Mouse (Mus musculus) right cerebral cortex, postnatal 25 days (tissue): Measurements from ENCODE around the gene Frmd5.

Experiments used
- DNase-seq: peaks from one replicate; pipeline ENCODE4 v3.0.0; 2022

Frmd5 gene

DNA sequence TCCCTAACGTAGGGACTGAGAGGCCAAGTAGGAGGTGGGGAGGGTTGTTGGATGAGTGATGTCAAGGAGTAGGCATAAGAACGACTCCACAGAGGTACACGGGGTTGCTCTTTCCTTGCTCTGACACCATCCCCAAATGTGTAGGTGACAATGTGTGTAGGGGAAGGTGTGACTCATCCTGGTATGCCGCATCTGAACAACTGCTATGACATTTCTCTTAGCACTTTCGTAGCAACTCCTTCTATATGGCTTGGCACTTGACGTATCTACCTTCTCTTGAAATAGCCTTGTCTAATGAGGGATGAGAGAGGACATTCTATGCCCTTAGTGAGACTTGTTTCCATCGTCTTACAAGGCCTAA, 191.7 kb downstream of the Frmd5 start:
- peak; percentile 31 for DNase-seq

DNA sequence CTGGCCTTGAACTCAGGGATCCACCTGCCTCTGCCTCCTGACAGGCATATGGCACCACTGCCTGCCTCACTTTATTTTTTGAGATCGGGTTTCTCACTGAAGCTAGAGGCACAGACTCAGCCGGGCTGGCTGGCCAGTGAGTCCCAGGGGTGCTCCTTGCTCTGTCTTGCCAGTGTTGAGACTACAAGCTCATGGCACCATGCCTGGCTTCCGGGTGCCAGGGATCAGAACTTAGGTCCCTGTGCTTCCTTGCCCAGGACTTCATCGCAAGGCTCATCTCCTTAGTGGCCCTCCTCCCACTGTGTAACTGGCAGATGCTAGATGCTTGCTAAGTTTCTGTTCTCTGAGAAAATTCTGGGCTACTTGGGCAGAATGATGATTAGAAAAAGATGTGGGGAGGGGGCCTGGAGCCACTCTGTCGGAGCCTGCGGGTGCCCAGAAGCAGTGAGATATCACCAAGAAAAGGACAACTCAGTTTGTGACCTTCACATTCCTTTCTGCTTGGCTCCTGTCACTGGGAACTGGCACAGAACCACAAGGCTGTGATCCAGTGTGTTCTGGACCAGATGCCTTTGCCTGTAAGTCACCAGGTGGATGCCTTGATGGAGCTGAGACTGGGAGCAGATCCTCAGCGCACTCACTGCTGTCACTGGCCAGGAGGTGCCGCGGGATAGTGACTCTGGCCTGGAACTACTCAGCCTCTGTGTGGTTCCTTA, 192.2 kb downstream of the Frmd5 start:
- DNase-seq: no peak

DNA sequence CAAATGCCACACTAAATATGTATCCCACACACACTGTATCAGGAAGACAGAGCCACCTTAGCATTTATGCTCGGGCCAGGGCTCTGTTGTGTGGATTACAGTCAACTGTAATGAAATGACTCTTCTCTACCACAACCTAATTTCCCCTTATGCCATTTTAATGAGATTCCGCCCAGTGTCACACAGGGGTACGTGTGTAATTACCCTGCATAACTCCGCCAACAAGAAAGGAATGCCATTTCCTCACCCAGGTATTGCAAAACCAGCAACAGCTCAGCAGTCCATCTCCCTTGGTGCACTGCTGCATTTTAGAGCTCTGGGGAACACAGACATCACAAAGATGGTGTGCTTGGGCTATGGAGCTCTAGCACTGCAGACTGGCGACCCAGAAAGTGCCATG, 194.8 kb downstream of the Frmd5 start:
- no peak for DNase-seq

DNA sequence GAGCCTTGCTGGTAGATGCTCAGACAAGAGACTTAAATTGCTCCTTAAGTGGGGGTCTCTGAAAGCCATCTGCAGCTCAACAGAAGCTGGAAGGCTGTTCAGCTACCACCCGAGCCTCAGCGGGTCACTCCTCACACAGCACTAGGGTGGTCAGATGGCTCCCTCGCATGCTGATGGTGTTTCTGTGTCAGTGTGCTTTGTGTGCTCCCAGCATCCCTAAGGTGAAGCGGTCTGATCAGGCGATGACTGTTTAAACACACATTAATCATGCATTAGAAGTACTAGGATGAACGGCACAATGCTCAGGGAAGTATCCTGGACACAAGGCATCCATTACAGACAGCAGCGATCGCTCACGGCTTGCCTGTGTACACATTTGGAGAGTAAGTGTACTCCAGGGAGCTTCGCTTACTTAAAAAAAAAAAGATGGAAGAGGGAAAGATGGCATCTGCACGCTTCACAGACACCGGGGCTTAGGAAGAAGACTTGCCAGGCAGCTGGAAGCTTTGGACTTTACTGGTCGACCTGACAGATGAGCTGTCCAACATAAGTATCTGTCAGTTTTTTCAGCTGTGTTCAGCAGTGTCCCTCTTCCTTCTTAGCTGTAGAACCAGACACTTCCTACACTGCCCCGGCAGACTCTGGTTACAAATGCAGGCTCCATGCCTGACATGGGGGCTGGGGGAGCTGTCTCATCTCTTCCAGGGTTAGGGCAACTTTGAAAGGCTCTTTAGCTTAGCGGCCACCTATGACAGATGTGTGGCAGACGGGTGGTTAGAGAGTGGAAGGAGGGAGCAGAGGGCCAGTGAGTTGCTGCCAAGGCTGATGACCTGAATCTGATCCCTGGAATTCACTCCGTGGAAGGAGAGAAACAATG, 196.6 kb downstream of the Frmd5 start:
- DNase-seq: no peak

DNA sequence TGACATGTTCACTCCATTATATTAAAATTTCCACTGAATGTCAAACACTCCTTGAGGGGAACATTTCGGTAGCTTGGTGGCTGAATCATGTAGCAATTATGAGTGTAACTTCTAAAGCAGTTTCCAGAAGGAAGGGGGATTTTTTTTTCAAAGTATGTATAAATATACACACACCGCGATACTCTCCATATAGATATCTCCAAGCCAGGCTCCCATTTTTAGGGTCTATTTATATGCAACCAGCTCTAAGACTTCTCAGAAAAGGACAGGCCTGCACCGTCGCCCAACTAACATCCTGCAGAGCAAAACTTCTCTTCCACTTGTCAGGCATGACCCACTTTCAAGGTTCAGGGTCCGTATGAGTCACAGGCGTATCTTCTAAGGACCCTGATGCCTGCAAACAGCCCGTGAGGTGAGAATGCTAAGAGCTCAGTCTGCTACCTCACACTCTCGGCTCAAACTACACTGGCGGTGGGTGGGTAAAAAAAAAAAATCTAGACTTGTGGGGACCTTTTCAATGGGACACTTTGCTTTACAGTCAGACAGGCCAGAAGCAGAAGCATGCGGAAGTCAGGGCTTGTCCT, 197.7 kb downstream of the Frmd5 start:
- DNase-seq: no peak

DNA sequence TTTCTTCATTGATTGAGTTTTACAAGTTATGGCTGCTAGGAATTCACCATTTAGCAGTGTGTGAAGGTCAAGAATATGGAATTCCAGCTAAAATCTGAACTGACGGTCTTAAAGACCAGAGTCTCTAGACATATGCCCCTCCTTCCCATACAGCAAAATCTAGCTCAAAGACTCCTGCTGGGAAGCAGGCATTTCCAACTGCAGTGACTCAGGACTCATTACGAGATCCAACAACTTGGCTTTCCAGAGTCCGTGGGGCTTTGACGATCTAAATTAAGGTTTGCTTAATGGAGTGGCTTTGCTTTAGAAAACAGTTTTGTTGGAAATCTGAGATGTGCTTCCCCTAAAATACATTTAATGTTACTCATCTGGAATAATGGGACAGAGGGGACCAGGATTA, 204.5 kb downstream of the Frmd5 start:
- DNase-seq: no peak

DNA sequence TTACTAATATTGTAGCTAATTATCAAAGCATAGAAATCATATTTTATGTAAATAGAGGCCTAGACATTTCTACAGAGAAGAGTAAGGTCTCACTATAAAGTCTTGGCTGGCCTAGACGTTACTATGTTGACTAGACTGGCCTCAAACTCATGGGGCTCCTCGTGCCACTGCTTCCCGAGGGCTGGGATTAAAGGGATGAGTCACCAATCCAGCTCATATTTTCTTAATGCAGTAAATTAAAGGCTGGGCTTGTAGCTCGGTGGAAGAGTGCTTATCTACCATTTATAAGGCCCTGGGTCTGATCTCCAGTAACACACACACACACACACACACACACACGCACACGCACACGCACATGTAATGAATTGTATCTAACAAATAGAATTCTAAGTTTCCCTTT, 205.3 kb downstream of the Frmd5 start:
- DNase-seq: no peak

DNA sequence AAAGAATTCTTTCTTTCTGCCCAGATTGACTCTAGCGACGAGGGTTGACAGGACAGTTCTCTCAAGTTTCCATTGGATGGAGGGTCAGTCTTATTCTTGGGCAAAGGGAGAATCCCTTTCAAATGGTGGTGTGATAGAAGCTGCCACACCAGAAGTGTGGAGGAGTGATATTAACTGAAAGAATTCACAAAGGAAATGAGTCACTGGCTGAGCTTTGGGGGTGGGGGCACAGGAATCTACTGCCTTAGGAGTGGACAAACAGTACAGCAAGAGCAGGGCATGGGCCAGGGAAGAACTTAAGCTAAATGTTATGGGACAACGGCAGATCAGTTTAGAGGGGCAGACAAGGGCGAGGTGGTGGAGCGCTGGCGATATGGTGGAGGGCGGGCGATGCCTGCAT, 206.2 kb downstream of the Frmd5 start:
- DNase-seq: no peak

DNA sequence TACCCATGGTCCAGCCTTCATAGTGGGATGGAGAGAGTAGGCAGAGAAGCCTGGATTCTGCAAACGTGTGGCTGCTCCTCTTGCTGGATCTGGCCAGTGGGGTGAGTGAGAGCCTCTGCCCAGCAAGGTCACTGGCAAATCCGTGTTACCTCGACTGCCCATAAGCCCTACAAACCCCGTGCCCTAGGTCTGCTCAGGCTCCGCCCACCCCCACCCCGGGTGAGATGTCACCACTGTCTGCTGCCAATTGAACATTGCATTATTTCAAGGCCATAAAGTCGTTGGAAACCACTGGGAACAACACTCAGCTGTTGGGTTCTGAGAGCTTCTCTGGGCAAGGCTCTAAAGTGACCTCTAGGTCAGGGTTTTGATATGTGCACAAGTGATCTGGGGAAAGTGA, 208.6 kb downstream of the Frmd5 start:
- no peak for DNase-seq

DNA sequence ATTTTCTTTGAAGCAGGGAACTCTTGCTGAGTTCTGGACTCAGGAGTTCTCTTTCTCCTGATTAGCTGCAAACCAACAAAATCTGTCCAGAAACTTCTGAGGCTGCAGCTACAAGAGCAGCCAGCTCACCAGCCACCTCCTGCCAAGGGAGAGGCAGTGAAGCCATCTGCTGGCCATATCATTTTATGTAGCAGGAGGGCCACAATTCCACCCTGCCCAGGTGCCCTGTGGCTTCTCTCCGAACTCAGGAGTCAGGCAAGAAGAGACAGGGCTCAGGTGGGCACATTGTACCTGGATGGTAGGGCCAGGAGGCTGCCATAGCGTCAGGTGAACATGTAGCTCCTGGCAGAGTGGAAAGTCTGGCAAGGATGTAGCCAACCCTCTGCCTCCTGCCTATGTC, 210.3 kb downstream of the Frmd5 start:
- DNase-seq: no peak

DNA sequence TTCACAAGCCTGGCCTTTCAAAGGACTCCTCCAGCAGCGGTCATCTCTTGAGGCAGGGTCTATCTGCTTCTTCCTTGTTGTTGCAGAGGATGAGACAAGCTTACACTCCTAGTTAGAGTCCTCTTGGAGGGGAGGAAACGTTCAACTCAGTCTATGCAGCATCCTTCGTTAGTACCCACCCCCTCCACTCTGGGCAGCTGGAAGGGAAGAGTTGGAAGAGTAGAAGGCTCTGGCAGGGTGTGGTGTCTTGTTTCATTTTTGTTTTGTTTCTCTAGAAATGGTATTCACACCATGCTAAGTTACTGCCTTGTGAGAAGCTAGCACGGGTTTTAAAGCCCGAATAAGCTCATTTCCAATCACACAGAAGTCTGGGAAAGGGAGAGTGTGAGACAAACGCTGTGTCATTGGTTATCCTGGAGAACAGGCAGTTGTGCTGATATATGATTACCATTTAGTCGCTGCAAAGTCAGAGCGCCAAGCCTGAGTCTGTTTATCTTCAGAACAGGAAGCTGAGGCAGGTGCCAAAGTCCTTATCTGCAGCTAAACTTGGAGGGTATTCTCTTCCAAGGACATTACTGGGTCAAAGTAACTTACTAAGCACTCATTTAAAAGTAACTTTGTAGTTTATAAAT, 212.1 kb downstream of the Frmd5 start:
- DNase-seq: no peak

DNA sequence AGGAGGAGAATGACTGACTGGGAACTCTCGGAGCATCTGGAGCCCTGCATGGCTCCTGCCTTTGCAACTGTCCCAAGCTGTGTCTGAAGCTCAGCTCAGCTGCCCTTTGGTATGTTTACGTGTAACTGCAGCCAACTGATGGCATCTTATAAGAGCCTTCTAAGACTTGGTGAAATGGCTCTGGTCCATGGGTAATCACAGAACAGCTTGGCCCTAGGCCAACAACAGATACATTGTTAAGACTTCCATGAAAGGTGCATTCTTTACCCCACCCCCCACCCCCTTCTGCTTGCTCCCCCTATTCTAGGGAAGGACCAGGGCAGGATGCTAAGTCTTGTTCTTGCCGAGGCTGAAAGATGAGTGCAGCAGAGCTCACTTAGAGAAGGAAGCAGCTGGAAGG, 212.8 kb downstream of the Frmd5 start:
- no peak for DNase-seq

DNA sequence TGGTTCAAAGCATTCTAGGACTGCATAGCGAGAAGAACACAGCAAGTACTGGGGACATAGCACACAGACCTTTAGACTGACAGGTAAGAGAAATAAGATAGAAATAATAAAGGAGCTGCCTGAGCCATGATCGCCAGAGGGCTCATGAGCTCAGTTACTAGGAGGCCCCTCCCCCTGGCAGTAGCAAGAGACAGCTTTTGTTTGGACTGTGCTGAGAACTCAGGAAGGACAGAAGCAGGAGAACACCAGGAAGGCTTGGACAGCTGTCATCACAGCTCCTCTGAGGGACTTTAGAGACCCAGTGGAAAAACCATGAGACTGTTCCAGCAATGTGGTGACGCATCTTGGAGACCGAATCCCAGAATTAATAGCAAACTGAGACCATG, 218.6 kb downstream of the Frmd5 start:
- no peak for DNase-seq

DNA sequence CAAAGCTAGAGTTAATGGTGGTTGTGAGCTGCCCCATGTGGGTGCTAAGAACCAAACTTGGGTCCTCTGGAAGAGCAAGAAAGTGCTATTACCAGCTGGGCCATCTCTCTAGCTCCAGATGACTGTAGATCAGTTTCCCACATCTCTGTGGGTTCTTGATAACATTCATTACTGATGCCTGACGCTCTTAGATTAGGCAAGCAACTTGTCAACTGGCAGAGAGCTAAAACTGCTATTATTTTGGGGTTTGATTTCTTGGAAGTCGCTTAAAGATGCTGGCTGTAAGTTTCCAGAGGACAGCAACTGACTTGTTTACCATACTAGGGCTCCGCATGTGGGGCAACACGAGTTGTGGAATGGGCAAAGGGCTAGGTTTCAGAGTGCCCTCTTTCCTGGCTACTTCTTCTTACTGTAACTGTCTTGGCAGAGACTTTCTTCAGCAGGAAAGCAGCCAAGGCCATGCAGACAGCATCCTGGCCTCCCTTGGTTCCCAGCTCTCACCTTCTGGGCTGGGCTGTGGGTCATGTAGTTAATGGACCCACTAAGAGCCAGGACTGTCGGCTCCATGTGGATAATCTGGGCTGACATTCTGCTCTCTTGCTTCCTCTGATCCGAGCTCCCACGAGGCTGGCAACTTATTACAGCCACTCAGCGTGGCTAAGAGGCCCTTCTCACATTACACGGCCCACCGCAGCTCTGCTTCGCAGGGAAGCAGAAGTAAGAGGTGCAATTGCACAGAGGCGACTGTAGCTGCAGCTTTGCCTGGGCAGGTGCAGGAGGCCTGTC, 219.2 kb downstream of the Frmd5 start:
- DNase-seq: no peak

DNA sequence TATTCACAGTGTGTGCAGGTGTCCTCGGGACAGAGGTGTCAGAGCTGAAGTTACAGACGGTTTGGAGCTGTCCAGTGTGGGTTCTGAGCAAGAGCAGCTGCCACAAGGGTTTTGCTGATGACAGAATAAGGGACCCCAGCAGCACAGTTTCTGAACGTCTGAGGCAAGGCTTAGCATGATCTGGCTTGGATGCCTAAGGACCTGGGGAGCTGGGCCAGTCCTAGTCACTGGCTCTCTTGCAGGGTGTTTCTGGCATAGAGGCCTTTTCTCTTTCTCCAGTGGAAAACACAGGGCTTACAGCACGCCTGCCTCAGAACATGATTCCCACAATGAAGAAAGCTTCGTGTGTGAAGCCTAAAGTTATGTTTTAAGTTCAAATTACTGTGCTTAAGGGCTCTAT, 222.2 kb downstream of the Frmd5 start:
- DNase-seq: no peak

DNA sequence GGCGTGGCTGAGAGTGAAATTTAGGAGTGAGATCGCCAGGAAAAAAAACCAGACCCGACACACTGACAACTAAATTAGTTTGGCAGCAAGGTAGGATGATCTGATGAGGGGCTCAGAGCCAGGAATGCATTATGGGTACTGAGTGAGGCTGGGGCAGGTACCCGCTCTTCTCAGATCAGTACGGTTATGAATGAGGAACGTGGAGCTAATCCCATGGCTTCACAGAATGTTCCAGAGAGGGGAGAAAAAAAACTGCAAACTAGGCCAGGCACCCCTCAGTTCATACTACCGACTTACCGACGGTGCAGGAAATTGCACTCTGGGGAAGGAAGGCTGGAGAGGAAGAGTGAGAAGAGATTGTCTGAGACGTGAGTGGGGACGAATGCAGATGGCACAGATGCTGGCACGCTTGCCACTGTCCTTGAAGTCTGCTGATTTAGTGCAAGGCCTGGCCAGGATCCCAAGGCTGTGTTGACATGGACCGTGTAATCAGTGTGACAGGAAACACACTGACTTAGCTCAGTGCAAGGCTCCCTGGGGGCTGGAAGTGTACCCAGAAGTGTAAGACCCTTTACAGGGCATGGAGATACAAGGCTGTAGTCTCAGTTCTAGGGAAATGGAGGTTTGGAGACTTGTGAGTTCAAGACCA, 223.3 kb downstream of the Frmd5 start:
- no peak for DNase-seq

DNA sequence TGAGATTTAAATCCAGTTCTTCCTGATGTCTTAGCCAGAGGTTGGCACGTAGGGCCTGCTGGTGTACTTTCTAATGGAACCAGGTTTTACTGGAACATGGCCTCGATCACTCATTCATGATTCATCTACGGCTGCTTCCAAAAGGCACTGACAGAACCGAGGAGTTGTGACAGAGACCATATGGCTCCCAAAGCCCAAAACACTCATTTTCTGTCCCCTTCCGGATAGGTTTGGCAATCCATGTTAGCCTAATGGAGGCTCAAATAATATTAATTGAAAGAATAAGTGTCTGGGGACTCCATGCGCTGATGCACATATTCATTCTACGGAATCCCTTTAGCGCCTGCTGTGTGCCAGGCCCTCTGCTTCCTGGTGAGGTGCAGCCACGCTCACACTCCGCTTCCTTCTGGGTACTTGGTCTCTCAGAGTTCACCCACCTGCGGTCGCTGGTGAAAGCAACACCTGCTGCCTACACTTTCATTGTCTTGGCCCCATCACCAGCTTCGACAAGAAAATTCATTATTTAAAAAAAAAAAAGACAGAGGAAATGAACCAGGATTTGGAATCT, 224.0 kb downstream of the Frmd5 start:
- DNase-seq: no peak

DNA sequence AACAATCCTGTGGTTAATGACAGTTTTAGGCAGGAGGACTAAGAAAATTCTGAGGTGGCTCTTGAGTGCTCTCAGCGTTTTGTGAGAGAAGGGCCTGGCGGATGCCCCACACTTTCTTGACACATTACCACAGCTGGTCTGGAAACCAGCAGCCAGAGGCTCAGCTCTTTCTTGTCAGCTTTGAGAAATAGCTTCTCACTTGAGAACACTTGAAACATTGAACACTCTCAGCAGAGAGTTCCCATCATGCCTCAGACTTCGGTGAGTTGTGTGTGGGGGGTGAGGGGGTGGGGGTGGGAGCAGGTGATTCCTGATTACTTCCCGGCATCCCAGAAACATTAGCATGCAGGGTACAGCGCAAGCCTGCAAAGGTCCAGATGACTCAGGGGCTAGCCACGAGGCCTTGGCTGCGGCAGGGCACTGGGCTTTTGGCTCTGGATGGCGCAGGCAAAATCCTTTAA, 231.1 kb downstream of the Frmd5 start:
- no peak for DNase-seq

DNA sequence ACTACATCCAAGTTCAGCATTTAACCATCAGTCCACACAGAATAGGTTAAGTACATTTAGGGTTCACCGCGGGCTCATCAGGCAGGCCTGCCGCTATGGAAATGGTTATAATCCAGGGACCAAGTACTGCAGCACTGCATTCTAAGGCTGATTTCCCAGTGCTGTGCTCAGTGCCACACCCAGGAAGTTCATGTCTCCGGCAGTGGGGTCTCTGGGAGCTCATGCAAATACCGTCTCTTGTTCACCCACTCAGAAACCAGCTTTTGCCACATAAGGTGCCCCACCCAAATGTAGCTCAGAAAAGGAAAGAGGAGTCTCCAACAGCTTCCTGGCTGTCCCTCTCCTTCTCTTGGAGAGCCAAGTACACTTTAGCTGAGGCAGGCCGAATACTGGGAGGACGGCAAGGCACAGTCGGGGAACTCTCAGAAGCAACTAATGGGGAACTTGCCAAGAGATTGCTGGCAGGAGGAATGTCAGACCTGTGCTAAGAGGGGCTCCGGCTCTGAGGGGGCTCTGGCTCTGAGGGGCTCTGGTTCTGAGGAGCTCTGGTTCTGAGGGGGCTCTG, 232.7 kb downstream of the Frmd5 start:
- no peak for DNase-seq

DNA sequence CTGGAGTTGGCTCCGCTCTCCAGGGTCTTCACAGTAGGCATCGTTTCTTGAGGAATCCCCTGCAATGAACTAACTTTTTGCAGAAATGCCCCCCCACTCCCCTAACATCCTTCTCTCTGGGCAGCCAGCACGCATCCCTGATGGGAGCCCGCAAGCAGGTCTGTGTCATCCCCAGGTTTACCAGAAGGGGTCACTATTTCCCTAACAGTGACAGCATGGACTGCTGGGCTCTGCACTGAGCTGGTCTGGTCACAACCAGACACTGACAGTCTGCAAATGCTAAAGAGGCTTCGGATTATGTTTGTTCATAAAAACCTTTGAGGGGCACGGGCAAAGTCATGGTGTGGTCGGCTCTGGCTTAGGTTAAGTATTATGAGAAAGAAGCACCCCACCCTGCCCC, 235.1 kb downstream of the Frmd5 start:
- peak; percentile 77 for DNase-seq

DNA sequence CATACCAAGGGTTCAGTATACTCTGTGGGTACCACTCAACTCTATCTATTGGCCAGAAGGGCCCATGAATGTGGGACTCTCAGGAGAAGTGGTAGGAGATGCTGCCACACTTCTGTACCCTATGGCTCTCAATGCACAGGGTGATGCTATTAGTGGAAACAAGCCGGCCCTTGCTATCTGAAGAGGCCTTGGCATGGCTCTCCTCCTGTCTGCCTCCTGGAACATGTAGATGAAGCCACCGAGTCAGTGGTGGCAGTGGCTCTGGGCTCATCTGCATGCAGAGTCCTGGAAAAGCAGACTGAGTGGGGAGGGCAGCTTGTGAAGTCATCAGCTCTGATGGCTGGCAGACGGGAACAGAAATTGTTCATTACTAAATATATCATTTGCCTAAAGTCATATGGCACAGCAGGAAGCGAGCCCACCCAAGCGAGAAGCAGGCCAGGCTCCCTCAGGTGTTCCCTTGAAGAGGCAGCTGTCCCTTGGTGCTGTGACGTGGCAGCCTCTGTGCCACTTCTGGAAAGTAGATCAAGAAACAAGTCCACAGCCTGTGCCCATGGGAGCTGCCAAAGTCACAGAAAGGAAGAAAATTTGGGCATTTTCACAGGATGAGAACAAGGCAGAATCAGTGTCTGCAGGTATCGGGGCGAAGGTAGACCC, 235.8 kb downstream of the Frmd5 start:
- DNase-seq: peak; percentile 19
